Mouse (Mus musculus): ENCODE results near the gene Adamts4. TPM values are rescaled to one million over a fixed set of nuclear protein-coding genes. Genes with fewer than 3 reads are reported as not detected.

Adamts4 gene
- polyA plus RNA-seq, 1 experiment from 2014 or later, result 0.04 TPM

DNA sequence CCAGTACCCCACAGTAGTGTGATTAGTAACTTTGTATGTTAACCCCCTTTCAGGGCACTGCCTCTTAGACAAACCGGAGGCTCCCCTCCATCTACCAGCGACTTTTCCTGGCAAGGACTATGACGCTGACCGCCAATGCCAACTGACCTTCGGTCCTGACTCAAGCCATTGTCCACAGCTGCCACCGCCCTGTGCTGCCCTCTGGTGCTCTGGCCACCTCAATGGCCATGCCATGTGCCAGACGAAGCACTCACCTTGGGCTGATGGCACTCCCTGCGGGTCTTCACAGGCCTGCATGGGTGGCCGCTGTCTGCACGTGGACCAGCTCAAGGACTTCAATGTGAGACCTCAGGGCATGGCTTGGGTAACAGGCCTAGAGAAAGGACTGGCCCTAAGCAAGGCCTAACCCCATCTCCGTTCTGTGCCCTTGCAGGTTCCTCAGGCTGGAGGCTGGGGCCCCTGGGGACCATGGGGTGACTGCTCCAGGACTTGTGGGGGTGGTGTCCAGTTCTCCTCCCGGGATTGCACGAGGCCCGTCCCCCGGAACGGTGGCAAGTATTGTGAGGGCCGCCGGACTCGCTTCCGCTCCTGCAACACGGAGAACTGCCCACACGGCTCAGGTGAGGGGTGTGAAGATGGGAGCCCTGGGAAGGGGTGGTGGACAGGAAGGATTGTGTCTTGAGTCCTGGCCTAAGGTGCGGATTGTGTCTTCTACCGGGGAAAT lies 6.0 kb downstream of the Adamts4 start:
- 93% methylated on average over 23 of the region's 24 CpGs for WGBS (ENCODE audit: missing documents)
- no peak overlapping the region for H3K4me3 ChIP-seq (ENCODE audit: inconsistent target)

DNA sequence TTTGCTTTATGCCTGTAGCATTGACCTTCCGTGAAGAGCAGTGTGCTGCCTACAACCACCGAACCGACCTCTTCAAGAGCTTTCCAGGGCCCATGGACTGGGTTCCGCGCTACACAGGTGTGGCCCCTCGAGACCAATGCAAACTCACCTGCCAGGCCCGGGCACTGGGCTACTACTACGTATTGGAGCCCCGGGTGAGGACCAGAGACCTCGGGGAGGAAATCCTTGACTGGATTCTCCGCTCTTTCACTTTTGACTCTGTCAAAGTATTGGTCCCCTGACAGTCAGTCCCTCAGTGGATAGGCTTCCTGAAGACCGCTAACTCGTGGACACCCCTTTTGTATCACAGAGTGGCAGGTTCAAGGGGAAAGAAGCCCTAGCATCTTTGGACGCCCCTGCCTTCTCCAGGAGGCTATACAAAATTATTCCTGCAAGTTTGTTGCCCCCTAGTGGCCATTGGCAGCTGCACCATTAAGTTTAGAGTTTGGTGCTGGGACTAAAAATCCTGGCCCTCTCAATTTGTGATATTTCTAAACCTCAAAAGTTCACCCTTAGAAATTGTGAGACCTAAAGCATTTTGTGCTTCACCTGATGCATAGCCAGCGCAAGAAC lies 6.8 kb downstream of the Adamts4 start:
- H3K4me3 ChIP-seq (ENCODE audit: inconsistent target), result no peak overlapping the region

More for the DNA sequence above, 6.0 kb downstream of the Adamts4 start:
- no peaks in the 10 kb centered on the region for H3K79me2 ChIP-seq (ENCODE audit: inconsistent target)
- no peaks in the 10 kb centered on the region for H3K36me3 ChIP-seq (ENCODE audit: inconsistent target)
- H3K27ac ChIP-seq, result no peak overlapping the region

DNA sequence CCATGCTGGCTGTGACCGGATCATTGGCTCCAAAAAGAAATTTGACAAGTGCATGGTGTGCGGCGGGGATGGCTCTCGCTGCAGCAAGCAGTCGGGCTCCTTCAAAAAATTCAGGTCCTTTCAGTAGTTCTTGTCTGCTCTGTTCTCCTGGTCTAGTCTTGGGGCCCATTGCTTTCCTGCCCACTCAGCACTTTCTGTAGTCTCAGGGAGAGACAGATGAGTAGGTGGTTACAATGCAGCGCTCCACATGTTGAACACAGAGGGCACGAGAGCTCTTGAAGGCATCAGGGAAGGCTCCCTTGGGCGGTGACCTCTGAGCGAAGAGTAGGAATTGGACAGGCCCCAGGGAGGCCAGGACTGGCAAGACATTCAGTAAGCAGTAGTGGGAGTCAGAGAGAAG lies 7.6 kb downstream of the Adamts4 start:
- Histone ChIP-seq H3K4me3 (ENCODE audit: inconsistent target) (no peak overlapping the region), H3K36me3 (ENCODE audit: inconsistent target) (no peaks in the 10 kb centered on the region), H3K27ac (no peak overlapping the region), H3K79me2 (ENCODE audit: inconsistent target) (no peaks in the 10 kb centered on the region)
- WGBS (ENCODE audit: missing documents), result 91% methylated on average over 9 of the region's 9 CpGs

More for the DNA sequence above, 6.8 kb downstream of the Adamts4 start:
- WGBS (ENCODE audit: missing documents), result 61% methylated on average over 13 of the region's 15 CpGs
- Histone ChIP-seq H3K79me2 (ENCODE audit: inconsistent target) (no peaks in the 10 kb centered on the region), H3K27ac (no peak overlapping the region), H3K36me3 (ENCODE audit: inconsistent target) (no peaks in the 10 kb centered on the region)

DNA sequence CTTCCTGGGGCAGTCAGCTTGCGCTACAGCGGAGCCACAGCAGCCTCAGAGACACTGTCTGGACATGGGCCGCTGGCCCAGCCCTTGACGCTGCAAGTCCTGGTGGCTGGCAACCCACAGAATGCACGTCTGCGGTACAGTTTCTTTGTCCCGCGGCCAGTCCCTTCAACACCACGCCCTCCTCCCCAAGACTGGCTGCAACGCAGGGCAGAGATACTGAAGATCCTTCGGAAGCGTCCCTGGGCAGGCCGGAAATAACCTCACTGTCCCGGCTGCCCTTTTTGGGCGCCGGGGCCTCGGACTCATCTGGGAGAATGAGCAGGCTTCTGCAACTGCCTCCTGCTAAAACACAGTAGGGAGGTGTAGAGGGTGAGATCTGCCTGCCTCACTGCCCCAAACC lies 8.7 kb downstream of the Adamts4 start:
- no peaks in the 10 kb centered on the region for H3K79me2 ChIP-seq (ENCODE audit: inconsistent target)
- no peaks in the 10 kb centered on the region for H3K36me3 ChIP-seq (ENCODE audit: inconsistent target)
- H3K4me3 ChIP-seq (ENCODE audit: inconsistent target), result no peak overlapping the region
- H3K27ac ChIP-seq, result no peak overlapping the region
- WGBS (ENCODE audit: missing documents), result 73% methylated on average over 15 of the region's 17 CpGs

DNA sequence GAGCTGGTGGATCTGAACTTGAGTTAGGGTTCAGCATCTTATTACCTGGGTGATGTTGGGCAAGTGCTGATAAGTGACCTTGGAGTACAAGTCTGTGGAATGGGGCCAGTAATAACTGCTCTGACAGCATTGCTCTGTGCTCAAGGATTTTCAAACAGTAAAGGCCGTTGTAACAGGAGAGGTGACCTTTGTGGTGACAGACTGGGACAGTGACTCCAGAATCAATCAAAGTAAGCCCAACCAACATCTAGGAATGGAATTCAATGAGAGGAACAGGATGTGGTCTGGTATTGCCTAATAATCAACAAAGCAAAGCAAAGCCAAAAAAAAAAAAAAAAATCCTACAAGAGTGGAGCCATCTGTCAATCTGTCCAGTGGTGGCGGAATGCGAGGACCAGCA lies 10.1 kb downstream of the Adamts4 start:
- H3K4me3 ChIP-seq (ENCODE audit: inconsistent target), result no peak overlapping the region
- H3K79me2 ChIP-seq (ENCODE audit: inconsistent target), result no peaks in the 10 kb centered on the region
- 39% methylated on average over 3 of the region's 3 CpGs for WGBS (ENCODE audit: missing documents)
- H3K36me3 ChIP-seq (ENCODE audit: inconsistent target), result no peaks in the 10 kb centered on the region
- no peak overlapping the region for H3K27ac ChIP-seq

DNA sequence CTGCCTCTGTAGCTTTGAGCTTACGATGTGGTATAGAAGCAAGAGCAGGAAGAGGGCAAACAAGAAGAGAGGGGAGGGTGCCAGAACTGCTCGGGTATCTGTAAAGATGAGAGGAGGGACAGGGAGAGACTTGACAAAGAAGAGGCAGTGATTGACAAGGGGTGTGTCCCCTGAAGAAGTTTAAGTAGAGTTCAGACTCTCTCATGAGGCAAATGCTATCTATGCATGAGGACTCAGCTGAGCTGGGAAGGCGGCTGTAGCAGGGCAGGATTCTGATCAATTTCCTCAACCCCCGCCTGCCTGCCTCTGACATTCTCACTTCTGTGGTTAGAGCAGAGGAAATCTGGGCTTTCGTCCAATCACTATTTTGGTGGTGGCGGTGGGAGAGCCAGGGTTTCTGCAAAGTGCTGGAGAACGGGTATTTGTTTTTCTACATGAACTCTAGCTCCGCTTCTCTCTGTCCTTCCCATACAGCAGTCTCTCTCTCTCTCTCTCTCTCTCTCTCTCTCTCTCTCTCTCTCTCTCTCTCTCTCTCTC lies 12.4 kb downstream of the Adamts4 start:
- no peaks in the 10 kb centered on the region for H3K36me3 ChIP-seq (ENCODE audit: inconsistent target)
- under 1% methylated on average over 8 of the region's 8 CpGs for WGBS (ENCODE audit: missing documents)
- no peak overlapping the region for H3K4me3 ChIP-seq (ENCODE audit: inconsistent target)
- no peak overlapping the region for H3K27ac ChIP-seq
- no peaks in the 10 kb centered on the region for H3K79me2 ChIP-seq (ENCODE audit: inconsistent target)

DNA sequence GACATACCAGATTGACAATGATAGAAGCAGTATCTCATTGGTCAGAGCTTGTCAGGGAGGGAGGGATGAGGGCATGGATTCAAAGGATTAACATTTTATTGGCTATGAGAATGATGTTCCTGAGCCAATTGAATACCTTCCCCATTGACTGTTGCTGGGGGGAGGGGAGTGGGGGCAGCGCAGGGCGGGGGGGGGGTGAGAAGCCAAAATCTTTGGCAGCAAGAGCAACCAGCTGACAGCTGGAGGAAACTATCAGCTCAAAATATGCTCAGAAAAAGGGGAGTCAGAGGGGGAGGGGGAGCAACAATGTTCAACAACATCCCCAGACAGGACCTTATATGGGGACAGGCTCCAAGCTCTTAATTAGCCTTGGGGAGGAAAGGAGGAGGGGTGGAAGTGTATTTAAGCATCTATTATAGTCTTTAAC lies 13.0 kb downstream of the Adamts4 start:
- Histone ChIP-seq H3K4me3 (ENCODE audit: inconsistent target) (no peak overlapping the region), H3K79me2 (ENCODE audit: inconsistent target) (no peaks in the 10 kb centered on the region), H3K36me3 (ENCODE audit: inconsistent target) (no peaks in the 10 kb centered on the region), H3K27ac (no peak overlapping the region)
- no CpG with 5 or more reads among the region's 2 CpGs for WGBS (ENCODE audit: missing documents)

DNA sequence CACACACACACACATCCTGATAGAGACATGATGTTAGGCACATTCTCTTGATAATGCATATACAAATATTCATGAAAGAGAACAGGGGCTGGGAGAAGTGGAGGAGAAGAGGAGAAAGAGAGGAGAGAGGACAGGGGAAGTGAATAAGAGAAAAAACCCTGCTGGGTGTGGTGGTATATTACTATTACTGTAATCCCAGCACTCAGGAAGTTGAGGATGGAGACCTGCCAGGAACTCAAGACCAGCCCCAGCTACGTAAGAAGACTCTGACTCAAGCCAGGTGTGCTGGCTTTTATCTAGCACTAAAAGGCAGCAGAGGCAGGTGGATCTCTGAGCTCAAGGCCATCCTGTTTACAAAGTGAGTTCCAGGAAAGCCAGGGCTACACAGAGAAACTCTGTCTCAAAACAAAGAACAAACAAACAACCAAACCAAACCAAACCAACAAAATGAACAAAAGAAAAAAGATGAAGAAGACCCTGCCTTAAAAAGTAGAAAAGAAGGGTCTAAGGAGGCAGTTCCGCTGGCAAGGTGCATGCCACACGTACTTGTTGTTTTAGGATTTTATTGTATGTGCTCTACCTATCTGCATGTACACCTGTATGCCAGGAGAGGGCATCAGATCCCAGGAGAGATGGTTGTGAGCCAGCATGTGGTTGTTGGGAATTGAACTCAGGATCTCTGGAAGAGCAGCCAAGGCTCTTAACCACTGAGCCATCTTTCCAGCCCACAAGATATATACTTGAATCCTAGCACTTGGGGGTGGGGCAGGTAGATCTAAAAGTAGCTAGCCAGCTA lies 13.6 kb downstream of the Adamts4 start:
- Histone ChIP-seq H3K4me3 (ENCODE audit: inconsistent target) (no peak overlapping the region), H3K27ac (no peak overlapping the region), H3K36me3 (ENCODE audit: inconsistent target) (no peaks in the 10 kb centered on the region), H3K79me2 (ENCODE audit: inconsistent target) (no peaks in the 10 kb centered on the region)
- WGBS (ENCODE audit: missing documents), result 68% methylated on average over 3 of the region's 3 CpGs

DNA sequence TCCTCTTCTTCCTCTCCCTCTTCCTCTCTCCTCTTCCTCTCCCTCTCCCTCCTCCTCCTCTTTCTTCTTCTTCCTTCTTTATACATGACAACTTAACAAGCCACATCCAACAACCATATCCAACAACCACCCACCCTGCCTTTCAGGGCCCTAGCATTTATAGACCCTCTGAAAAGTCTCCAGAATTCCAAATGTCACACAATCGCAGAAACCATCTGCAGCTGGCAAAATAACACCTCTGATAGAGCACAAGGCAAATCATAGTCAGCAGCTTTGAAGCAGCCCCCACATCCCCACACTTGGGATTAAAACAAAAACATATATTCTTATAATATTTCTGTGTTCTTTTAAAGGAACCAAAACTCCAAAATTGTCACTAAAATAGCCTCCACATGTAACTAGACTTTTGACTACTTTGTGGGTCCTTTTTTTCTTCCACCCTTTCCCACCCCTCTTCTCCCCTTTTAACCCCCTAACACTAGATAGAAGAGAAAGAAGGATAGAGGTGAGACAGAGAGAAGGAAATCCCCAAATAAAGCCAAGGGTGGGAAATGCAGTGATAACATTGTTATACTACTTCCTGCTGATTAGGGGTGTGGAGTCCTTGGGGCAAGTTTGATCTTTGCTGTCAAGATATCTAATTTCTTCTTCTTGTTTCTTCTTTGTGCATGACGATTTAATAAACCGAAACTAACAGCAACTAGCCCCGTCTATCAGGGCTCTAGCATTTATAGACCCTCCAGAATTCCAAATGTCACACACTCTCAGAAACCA lies 15.9 kb downstream of the Adamts4 start:
- no peaks in the 10 kb centered on the region for H3K36me3 ChIP-seq (ENCODE audit: inconsistent target)
- no peak overlapping the region for H3K27ac ChIP-seq
- no peak overlapping the region for H3K4me3 ChIP-seq (ENCODE audit: inconsistent target)
- H3K79me2 ChIP-seq (ENCODE audit: inconsistent target), result peaks cover 10% of the 10 kb centered on the region
- WGBS (ENCODE audit: missing documents), result 42% methylated on average over 4 of the region's 4 CpGs

DNA sequence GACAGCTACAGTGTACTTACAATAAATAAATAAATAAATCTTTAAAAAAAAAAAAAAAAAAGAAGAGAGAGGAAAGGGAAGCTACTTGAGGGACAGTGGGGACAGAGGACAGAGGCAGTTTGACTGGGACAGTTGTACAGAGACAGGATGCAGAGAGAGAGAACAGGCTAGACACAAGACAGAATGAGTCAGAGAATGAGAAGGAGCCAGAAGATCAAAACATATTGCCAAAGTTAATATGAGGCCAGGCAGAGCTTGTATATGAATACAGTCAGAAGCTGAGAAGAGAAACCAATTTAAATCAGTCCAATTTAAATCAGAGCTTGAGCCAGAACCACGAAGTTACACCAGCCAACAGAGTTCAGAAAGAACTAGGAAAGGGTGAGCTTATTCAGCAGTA lies 18.1 kb downstream of the Adamts4 start:
- peaks cover 20% of the 10 kb centered on the region for H3K79me2 ChIP-seq (ENCODE audit: inconsistent target)
- WGBS (ENCODE audit: missing documents), result 40% methylated on average over 1 of the region's 1 CpGs
- no peak overlapping the region for H3K4me3 ChIP-seq (ENCODE audit: inconsistent target)
- H3K27ac ChIP-seq, result 0 out of 2 replicates have a peak overlapping the region, but pooled peaks have one; percentile 3
- H3K36me3 ChIP-seq (ENCODE audit: inconsistent target), result no peaks in the 10 kb centered on the region; the same call in 1 of the 2 replicates

DNA sequence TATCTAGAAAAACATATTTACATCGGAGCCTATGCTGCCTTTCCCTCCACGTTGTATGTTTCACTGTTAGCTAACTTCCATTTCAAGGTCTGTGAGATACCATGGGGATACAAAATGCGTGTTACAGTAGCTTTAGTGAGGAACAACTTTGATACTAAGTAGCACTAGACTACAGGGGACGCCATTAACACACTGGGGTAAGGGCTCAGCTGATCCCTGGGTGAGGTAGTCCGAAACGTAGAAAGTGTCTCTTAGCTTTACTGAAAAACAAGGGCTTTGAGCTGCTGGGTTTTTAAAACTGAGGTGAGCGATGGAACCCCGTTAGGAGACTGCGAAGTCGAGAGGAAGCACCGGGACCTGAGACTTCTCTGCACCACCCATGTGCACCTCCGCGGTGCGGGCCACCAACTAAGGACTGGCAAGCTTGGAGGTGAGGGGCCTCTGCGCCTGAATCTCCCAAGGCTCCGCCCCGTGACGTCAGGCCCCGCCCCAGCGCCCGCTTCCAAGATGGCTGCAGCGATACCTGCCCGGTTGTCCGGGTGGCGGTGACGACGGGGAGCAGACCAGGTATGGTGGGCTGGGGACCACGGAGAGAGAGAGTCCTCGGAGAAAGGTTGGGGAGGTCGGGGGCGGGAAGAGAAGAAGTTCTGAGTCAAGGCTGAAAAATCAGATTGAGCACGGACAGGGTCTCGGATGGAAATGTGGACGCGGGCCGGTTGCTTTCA lies 19.8 kb downstream of the Adamts4 start, which contains the start of gene B4galt3:
Gene B4galt3, plus strand, starts transcription at position 481 of the 725 bp plus-strand sequence.
- H3K27ac ChIP-seq, result peak within 1 kb of the TSS; percentile 48
- WGBS (ENCODE audit: missing documents), result 6% methylated on average over 36 of the region's 36 CpGs

DNA sequence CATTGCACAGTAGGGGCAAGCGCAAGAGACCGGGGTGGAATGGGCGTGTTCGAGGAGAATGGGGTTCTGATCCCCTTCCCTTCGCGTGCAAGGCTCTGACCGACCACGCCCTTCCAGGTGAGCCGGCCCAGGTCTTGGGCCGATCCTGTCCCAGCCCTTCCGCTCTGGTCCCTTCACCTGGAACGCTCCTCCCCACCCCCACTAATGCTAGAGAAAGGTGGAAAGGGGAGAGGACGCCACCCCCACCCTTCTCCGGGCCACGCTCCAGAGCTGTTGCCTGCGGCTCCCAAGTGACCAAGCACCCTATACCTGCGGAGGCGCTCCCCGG lies 20.3 kb downstream of the Adamts4 start:
- Histone ChIP-seq H3K27ac (peak overlapping the region; percentile 48), H3K4me3 (ENCODE audit: inconsistent target) (peak overlapping the region; percentile 99), H3K79me2 (ENCODE audit: inconsistent target) (peaks cover 20% of the 10 kb centered on the region), H3K36me3 (ENCODE audit: inconsistent target) (peaks cover 21% of the 10 kb centered on the region)
- 1% methylated on average over 19 of the region's 19 CpGs for WGBS (ENCODE audit: missing documents)

More for the DNA sequence above, 19.8 kb downstream of the Adamts4 start, which contains the start of gene B4galt3:
- Histone ChIP-seq H3K4me3 (ENCODE audit: inconsistent target) (peak within 1 kb of the TSS; percentile 99), H3K79me2 (ENCODE audit: inconsistent target) (peaks cover 20% of the 10 kb centered on the region), H3K36me3 (ENCODE audit: inconsistent target) (peaks cover 16% of the 10 kb centered on the region; the same call in 1 of the 2 replicates)

DNA sequence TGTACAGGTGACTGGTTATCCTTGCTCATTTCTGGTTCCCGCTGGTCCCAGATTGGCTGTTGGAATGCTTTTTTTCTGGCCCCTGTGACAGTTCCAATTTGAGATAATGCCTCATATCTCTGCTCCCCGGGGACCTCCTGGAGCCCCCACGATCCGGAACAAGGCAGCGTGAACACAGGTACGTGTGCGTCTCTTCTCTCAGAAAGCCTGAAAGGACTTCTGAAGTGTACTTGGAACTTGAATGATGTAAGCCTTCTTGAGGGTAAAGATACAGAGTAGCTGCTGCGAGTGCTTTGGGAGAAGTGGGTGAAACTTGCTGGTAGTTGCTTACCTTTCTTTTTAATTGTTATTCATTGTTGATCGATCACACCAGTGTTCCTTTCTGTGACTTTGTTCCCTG lies 21.0 kb downstream of the Adamts4 start:
- Histone ChIP-seq H3K36me3 (ENCODE audit: inconsistent target) (peaks cover 26% of the 10 kb centered on the region), H3K79me2 (ENCODE audit: inconsistent target) (peaks cover 20% of the 10 kb centered on the region), H3K27ac (0 out of 2 replicates have a peak overlapping the region, but pooled peaks have one; percentile 53), H3K4me3 (ENCODE audit: inconsistent target) (peak overlapping the region; percentile 99)
- 72% methylated on average over 8 of the region's 9 CpGs for WGBS (ENCODE audit: missing documents)

All from macrophage (primary cell).